Mouse (Mus musculus): ENCODE data around the gene Nfu1. TPM values are rescaled to one million over a fixed set of nuclear protein-coding genes. Genes with fewer than 3 reads are reported as not detected.

The Nfu1 gene
- total RNA-seq (2023) = 10 to 100 TPM; 38.4 to 43.0 TPM

DNA sequence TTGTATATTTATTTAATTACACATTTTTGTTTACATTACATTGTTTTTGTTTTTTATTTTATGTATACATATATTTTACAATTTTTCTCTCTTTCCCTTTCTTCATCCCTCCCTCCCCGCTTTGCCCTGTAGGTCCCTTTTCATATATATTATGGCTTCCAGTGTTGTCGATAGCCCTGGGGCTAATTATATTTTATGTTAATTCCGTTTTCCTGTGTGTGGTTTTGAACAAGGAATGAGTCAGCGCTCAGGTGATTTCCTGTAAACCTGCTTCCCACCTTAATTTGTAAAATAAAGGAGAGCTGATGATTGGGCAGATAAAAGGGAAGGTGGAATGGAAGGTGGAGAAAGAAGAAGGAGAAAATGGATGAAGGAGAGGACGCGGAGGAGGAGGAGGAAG, at the start of gene Nfu1:
TSS of gene Nfu1 (plus strand) at position 350 of the 400 bp plus-strand sequence.

DNA sequence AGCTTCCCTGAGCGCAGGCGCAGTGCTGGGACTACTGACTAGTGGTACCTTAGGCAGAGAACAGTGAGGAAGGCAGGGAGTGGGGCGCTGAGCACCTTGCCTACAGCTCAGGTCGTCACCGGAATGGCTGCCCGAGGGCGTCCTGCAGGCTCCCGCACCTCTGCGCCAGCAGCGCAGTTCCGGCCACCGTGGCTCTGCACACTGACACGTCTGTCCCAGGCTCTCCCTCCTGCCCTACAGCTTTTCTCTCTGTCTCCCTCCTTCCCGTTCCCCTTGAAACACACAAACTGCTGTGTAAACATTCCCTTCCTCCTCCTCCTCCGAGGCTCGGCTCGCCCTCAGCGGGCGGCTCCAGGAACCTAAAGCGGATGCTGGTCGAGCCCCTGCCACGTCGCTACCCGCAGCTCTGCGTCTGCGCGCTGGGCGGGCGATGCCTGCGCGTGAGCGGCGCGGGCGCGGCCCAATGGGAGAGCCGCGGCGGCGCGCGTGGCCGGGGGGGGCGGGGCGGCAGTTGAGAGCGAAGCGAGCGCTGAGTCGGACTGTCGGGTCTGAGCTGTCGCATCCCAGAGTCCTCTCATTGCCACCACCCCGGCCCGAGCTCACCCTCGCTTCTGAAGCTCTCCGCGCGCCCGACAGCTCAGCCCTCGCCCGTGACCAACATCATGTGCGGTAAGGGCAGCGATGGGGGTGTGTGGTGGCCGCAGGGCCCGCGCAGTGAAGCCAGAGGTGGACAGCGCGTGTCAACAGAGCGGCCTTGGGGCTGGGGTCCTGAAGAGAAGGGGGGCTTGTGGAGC, 33.5 kb downstream of the Nfu1 start, which contains the start of gene Gfpt1:
TSS of gene Gfpt1 (plus strand) at position 510 of the 794 bp plus-strand sequence.

Other genes with a start within 250 kb of the Nfu1 start
- 10 to 100 TPM; 61.9 to 67.0 TPM for gene Anxa4, start 215.7 kb upstream of the Nfu1 start, total RNA-seq (2023)
- 10 to 100 TPM; 39.6 to 41.9 TPM for gene Aak1, start 159.7 kb upstream of the Nfu1 start, total RNA-seq (2023)
- 100 to 1,000 TPM in 1 of 2 experiments, 10 to 100 TPM in 1; 93.2 to 103 TPM for gene Gfpt1, start 33.6 kb downstream of the Nfu1 start, total RNA-seq (2023)
- gene D6Ertd527e, start 95.5 kb downstream of the Nfu1 start, total RNA-seq (2023) = 1 to 10 TPM; 1.0 to 1.3 TPM